Mouse (Mus musculus): ENCODE results near the gene Ccdc60.

GRCm38 (mm10) chr5:116280518-116280917, 8.3 kb downstream of the Ccdc60 start:
- TF ChIP-seq CTCF (IDR thresholded peaks at IDR 0.05; ENCODE audit: low read depth, low read length) (no peak), POLR2A (IDR thresholded peaks at IDR 0.05; ENCODE audit: borderline replicate concordance, low read depth, low read length) (no peak)
